Mouse (Mus musculus) skeletal muscle tissue, adult 2 months (tissue): ENCODE measurements around the gene Zfp383.
A peak's percentile ranks its signal among the peaks of the same experiment; 100 is the strongest.
"Not testable (repeated sequence)": the region's sequence is repeated elsewhere in the genome, so short reads cannot be mapped to it uniquely, and the experiment has no call there.

Experiments
- DNase-seq: peaks from one replicate; pipeline ENCODE4 v3.0.0-alpha.2; 2012; ENCODE audit warnings: low read depth, low spot score

The Zfp383 gene

GRCm38 (mm10) chr7:29941027-29941426 is 33.0 kb downstream of the Zfp383 start:
- DNase-seq: no peak

GRCm38 (mm10) chr7:29942740-29943139 is 34.7 kb downstream of the Zfp383 start:
- no peak for DNase-seq

GRCm38 (mm10) chr7:29943720-29944119 is 35.7 kb downstream of the Zfp383 start:
- no peak for DNase-seq

GRCm38 (mm10) chr7:29944201-29944600 is 36.2 kb downstream of the Zfp383 start:
- DNase-seq: no peak

- DNase-seq: no peak
These were observed 45.1 kb downstream of the Zfp383 start for GRCm38 (mm10) chr7:29953086-29953485.

- DNase-seq: peak; percentile 67
These were observed 45.7 kb downstream of the Zfp383 start, which contains the start of gene Zfp74 for GRCm38 (mm10) chr7:29953513-29954401. TSS of gene Zfp74 (minus strand) at chr7:29954089.

- DNase-seq: peak; percentile 40
These were observed 46.7 kb downstream of the Zfp383 start for GRCm38 (mm10) chr7:29954731-29955130.

GRCm38 (mm10) chr7:29956257-29956656 is 48.2 kb downstream of the Zfp383 start:
- no peak for DNase-seq

GRCm38 (mm10) chr7:29958125-29958724 is 50.2 kb downstream of the Zfp383 start:
- no peak for DNase-seq

- DNase-seq: no peak
These were observed 51.0 kb downstream of the Zfp383 start for GRCm38 (mm10) chr7:29959004-29959403.

- not testable (repeated sequence) for DNase-seq
These were observed 57.2 kb downstream of the Zfp383 start for GRCm38 (mm10) chr7:29965115-29965810.
